Mouse (Mus musculus): ENCODE data around the gene Gm37240. TPM values are rescaled to one million over a fixed set of nuclear protein-coding genes. Genes with fewer than 3 reads are reported as not detected.
A peak's percentile ranks its signal among the peaks of the same experiment; 100 is the strongest.
"Not testable (repeated sequence)": the region's sequence is repeated elsewhere in the genome, so short reads cannot be mapped to it uniquely, and the experiment has no call there.

Gm37240 gene
- polyA plus RNA-seq, 2 experiments from 2014 or later: 3.6 to 5.5 TPM

DNA sequence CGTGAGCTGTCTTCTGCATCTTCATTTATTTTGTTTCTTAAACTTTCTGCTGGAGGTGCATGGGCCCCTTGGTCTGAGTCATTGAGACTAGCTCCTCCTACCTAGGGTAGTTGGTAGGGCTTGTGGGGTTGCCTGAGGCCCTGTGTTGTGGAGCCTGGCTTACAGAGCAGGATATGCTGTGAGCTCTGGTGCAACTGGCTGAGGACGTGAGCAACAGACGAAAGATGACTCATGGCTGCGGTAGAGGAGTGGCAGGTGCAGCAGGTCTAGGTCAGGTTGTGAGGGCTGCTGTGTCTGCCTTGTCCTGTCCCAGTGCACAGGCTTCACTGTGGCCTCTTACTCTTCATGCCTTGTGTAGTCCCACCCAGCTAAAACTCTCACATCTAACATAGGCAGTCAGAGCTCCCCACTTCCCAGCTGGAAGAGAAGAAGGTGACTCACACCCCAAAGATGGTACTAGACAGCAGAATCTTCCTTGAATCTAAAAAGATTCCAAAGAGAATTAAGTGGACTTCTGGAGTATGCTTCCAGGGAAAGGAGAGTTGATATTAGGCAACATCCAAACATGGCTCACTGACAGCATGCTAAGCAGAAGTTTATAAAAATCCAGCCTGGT, 257.3 kb downstream of the Gm37240 start:
- peak; percentile 53 for ATAC-seq

GRCm38 (mm10) chr3:85619751-85620150, 267.6 kb downstream of the Gm37240 start:
- ATAC-seq: no peak

- no peak for ATAC-seq
Measured at GRCm38 (mm10) chr3:85619345-85619744, 268.0 kb downstream of the Gm37240 start.

DNA sequence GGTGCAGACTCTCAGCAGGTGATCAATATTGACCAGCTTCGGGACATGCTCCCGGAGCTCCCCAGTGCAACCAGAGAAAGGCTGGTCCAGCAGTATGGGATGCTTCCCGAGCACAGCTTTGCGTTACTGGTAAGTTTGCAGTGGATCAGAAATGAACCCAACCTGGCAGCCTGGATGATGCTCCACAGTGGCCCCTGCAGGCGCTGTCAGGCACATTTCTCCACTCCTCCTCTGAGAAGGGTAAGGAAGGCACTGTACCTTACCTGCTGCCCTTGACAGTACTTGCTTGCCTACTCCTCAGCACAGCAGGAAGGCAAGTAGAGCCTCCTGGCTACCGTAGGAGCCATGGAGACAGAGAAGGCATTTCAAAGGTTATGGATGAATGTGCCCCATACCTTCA, 268.4 kb downstream of the Gm37240 start:
- no peak for ATAC-seq

DNA sequence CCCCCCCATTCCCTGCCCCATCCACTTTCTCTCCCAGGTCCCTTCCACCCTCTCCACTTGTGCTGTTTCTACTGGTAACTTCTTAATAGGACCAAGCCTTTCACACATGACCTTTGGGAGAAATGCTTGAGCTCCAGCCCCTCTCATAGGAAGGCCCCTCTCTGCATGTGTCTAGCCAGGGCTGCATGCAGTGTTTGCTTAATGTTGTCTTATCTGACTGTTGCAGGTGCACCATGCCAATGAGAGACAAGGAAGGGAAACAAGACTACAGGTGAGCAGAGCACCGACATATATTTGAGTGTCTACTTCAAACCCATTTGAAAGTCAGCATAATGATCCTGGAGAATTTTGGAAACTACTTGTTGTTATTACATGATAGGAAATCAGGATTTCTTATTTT, 270.9 kb downstream of the Gm37240 start:
- ATAC-seq: no peak

GRCm38 (mm10) chr3:85607753-85608152, 279.6 kb downstream of the Gm37240 start:
- no peak for ATAC-seq

GRCm38 (mm10) chr3:85606912-85607311, 280.4 kb downstream of the Gm37240 start:
- no peak for ATAC-seq

GRCm38 (mm10) chr3:85603811-85604210, 283.5 kb downstream of the Gm37240 start:
- no peak for ATAC-seq

DNA sequence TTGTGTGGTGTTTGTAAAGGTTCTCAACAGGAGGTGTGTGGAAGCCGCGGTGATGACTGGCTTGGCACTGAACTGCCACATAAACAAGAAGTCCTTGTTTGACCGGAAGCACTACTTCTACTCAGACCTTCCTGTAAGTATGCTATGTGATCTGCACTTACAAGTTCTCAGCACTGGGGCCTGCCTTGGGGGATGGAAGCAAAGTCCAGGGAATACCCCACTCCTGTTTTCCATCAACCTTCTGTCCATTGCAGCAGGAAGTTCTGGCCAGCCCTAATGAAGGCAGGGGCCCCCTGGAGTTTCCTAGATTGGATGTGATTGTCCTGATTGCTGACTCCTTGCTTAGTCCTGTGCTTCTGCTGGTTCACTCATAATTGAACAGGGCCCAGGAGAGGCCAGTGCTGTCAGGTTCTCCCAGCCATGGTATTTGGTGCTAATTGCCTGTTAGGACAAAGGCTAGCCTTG, 285.4 kb downstream of the Gm37240 start:
- ATAC-seq: no peak

DNA sequence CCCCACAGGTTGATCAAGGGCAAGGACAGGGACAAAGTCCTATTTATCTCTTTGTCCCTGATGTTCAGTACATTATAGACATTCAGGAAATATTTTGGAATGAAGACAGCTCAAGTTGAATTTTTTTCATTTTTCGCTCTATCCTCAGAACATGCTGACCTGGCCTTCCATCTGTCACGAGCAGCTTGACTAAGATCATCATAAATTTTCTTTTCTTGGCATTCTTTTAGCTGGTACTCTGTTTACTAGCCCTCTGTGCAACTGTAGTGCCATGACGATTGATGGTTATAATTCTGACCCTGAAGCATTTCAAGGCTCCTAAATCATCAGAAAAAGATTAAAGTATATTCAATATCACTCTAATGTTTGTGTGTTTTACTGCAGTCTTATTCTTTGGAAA, 287.8 kb downstream of the Gm37240 start:
- ATAC-seq: no peak

DNA sequence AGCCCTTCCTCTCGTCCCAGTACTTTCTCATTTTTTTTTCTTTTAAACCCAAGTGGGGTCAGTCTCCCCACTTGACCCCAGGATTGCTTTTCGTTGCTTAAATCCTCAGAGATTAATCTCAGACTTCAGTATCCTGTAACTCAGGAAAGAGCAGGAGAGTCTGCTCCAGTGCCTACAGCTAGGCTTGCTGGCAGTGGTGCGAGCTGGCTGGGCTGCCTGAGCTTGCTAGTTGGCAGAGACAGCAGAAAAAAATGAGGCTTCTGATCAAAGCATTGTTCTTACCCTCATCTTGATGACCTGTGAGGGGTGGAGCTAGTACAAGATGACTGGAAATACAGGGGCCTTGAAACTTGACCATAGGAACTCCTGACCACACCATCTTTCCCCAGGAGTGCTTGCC, 292.9 kb downstream of the Gm37240 start:
- no peak for ATAC-seq

DNA sequence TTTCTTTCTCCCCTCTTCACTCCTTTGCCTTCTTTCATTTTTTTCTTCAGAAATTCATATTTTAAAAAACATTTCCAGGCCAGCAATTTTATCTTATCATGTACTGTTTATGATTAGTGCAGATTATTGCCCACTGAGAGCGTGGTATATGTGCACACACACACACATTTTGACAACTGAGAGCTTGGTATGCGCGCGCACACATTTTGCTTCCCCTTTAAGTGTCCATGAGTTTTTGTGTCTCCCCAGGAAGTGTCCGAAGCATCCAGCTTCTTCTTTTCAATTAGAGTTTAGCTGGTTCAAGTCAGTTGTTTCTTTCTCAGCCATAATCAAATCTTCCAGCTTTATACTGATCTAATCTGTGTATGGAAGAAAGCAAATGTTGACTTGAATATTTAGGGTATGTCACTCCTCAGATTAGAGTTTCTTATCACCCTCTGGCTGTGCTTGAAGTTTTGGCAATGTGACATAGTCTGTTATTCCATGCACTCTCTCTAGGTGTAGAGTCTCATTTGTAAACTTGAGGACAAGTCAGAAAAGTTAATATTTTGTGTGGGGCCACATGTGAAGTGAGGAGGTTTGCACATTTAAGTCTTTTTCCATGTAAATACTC, 294.6 kb downstream of the Gm37240 start:
- no peak for ATAC-seq

DNA sequence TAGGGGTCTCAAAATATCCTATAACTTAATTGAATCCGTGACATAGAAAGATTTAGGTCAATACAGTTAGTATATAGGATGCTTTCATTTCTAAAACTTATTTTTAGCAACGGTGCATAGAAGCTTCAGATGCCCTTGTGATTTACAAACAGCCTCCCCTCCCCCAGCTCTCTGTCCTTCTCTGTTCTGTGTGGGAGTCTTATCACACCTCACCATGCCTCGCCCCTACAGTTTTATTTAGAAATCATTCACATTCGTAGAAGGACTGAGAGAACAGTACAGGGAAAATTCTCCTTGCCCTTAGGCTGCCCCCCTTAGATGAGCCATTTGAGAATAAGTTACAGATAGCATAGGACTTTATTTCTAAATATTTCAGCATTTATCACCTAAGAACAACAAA, 295.3 kb downstream of the Gm37240 start:
- ATAC-seq: no peak

GRCm38 (mm10) chr3:85590090-85590754, 297.1 kb downstream of the Gm37240 start:
- no peak for ATAC-seq

GRCm38 (mm10) chr3:85588701-85589100, 298.6 kb downstream of the Gm37240 start:
- ATAC-seq: no peak

- no peak for ATAC-seq
Measured at GRCm38 (mm10) chr3:85584966-85585365, 302.4 kb downstream of the Gm37240 start.

GRCm38 (mm10) chr3:85583194-85583593, 304.1 kb downstream of the Gm37240 start:
- ATAC-seq: no peak

GRCm38 (mm10) chr3:85582726-85583125, 304.6 kb downstream of the Gm37240 start:
- ATAC-seq: no peak

- peak; percentile 99 for ATAC-seq
Measured at GRCm38 (mm10) chr3:85573864-85574830, 313.2 kb downstream of the Gm37240 start, which contains the start of gene Gatb. Gene Gatb, plus strand, starts transcription at chr3:85574119.

DNA sequence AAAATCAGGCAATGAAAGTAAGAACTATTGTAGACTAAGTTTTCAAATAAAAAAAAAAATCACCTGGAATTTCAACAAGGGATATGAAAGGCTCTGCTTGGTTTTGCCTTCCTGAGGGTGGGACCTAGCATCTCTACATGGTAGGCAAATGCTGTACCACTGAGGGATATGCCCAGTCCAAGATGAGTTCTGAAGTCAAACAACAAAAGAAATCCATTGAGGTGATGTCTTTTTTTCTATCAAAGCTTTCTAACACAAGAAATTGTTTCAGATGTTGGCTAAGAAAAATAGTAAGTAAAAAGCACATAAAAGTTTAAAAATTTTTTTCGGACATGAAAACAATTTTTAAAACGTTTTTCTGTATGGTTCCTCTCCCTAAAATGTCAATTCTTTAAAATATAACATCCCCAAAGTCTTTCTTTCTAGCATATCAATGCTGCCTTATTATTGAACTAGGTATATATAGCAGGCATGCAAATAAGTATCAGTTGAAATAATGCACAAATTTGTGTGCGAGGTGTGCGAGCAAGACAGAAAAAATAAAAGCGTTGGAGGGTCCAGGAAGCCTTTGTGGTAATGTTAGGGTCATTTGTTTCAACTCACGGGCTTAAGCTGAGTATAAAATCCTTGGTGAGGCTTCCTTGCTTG, 314.0 kb downstream of the Gm37240 start:
- ATAC-seq: peak; percentile 3

GRCm38 (mm10) chr3:85572502-85572901, 314.8 kb downstream of the Gm37240 start:
- not testable (repeated sequence) for ATAC-seq

- no peak for ATAC-seq
Measured at GRCm38 (mm10) chr3:85571276-85571675, 316.0 kb downstream of the Gm37240 start.

All from CD4-positive, CD25-positive, alpha-beta regulatory T cell, adult 4 months (primary cell).